Mouse (Mus musculus) cerebellum, postnatal 10 days (tissue): ENCODE data around the gene Olfr611.
"Not testable (repeated sequence)": the region's sequence is repeated elsewhere in the genome, so short reads cannot be mapped to it uniquely, and the experiment has no call there.

Experiments
- DNase-seq, 2 experiments: peaks; one replicate each; pipeline ENCODE4 v3.0.0; 2021; ENCODE audit warnings: mixed read lengths in 2 of 2

The Olfr611 gene

GRCm38 (mm10) chr7:103520746-103521145, at the start of gene Olfr611:
Olfr611 (minus strand) TSS chr7:103520846.
- not testable (repeated sequence) for DNase-seq

- DNase-seq, result no peak
Observed at GRCm38 (mm10) chr7:103569043-103569442, 48.4 kb upstream of the Olfr611 start, which contains the start of gene Olfr616. Olfr616 (minus strand) TSS chr7:103569143.

GRCm38 (mm10) chr7:103555779-103556178, 35.1 kb upstream of the Olfr611 start, which contains the start of gene Olfr615:
Olfr615 (plus strand) TSS chr7:103556079.
- no peak for DNase-seq

- DNase-seq, result no peak
Observed at GRCm38 (mm10) chr7:103547774-103548173, 27.1 kb upstream of the Olfr611 start, which contains the start of gene Olfr613. Olfr613 (plus strand) TSS chr7:103548074.

GRCm38 (mm10) chr7:103542617-103543016, 22.0 kb upstream of the Olfr611 start, which contains the start of gene Olfr612:
Olfr612 (minus strand) TSS chr7:103542717.
- not testable (repeated sequence) for DNase-seq

GRCm38 (mm10) chr7:103512022-103512421, 8.6 kb downstream of the Olfr611 start, which contains the start of gene Olfr610:
Olfr610 (minus strand) TSS chr7:103512122.
- DNase-seq, result no peak

- no peak for DNase-seq
Observed at GRCm38 (mm10) chr7:103497962-103498361, 22.7 kb downstream of the Olfr611 start, which contains the start of gene Olfr609. Olfr609 (minus strand) TSS chr7:103498062.

GRCm38 (mm10) chr7:103477106-103477505, 43.5 kb downstream of the Olfr611 start:
- not testable (repeated sequence) for DNase-seq

- DNase-seq, result no peak
Observed at GRCm38 (mm10) chr7:103469577-103469976, 51.1 kb downstream of the Olfr611 start, which contains the start of gene Olfr608. Olfr608 (plus strand) TSS chr7:103469877.
